Mouse (Mus musculus) ovary, postnatal 36 days (tissue): Measurements from ENCODE around the gene Elobl.

ENCODE experiments used
- DNase-seq: peaks from one replicate; pipeline ENCODE4 v3.0.0; 2022; ENCODE audit warnings: low spot score, mixed read lengths

The Elobl gene

GRCm38 (mm10) chr11:88988956-88989355 is 22.2 kb upstream of the Elobl start:
- no peak for DNase-seq

DNA sequence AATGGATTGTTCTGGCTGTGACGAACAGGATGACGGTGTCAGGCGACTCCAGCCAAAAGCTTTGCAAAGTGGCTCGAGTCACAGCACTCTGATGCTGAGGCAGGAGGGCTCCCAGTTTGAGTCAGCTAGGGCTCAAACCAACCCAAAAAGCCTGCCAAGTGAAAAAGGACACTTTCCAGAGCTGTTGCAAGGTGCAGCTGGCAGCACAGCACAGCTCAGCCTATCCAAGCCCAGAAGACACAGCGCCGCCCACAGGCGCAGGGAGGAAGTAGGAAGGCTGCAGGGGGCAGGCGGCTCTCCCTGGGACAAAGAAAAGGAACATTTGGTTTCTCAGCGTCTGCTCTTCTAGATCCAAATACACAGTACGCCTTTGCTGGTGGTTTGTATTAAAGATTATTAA is 19.9 kb upstream of the Elobl start:
- no peak for DNase-seq

DNA sequence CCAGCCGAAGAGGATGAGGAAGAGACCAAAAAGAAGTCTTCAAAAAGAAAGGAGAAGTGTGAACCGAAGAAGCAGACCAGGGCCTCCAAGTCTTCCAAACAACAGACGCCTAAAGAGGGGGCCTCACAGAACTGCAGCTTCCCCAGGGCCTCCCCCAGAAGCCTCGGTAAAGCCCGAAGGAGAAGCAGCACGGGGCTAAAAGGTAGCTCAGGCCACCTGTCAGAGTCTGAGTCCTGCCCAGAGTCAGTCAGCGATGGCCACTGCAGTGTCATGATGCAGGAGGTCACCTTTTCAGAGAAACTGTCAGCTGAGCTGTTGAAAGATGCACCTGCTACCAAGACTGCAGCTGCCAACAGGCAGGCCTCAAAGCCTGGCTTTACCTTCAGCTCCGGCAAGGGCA is 14.6 kb upstream of the Elobl start:
- DNase-seq, result no peak

GRCm38 (mm10) chr11:88977188-88977587 is 10.5 kb upstream of the Elobl start:
- no peak for DNase-seq

DNA sequence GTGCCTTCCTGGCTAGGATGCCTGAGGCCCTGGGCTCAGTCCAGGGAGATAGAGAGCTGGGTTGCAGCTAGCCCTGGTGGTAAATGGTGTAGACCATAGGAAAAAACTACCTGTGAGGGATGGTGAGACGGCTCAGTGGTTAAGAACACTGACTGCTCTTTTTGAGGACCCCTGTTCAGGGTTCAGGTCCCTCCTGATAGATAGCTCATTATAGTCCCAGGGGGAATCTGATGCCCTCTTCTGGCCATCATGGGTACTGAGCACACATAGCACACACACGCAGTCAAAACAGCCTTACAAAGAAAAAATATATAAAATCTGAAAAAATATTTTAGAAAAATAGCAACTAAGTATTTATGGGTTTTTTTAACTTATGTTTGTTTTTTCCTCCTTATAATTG is 9.6 kb upstream of the Elobl start:
- DNase-seq, result no peak

GRCm38 (mm10) chr11:88973776-88974701 is 7.3 kb upstream of the Elobl start:
- DNase-seq, result peak; percentile 93

DNA sequence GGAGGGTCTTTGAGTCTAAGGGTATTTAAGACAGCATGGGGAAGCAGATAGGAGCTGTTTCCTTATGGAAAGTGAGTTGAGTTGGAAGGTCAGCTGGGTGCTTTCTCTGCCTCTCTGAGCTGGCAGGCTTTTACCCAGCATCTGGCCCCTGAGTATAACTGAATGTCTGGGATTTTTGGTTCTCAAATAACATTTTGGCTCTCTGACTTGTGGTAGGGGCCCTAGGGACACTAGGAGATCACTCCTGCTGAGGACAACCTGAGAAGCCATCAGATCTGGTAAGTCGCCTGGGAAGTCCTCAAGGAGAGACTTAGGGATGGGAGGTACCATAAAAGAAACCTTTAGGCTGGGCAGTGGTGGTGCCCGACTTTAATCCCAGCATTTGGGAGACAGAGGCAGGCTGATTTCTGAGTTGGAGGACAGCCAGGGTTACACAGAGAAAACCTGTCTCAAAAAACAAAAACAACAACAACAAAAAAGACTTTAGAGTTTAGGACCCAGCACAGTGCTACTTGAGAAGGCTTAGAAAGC is 3.5 kb upstream of the Elobl start, which contains the start of gene Coil:
Gene Coil, plus strand, starts transcription at position 51 of the 531 bp plus-strand sequence.
- DNase-seq, result no peak

DNA sequence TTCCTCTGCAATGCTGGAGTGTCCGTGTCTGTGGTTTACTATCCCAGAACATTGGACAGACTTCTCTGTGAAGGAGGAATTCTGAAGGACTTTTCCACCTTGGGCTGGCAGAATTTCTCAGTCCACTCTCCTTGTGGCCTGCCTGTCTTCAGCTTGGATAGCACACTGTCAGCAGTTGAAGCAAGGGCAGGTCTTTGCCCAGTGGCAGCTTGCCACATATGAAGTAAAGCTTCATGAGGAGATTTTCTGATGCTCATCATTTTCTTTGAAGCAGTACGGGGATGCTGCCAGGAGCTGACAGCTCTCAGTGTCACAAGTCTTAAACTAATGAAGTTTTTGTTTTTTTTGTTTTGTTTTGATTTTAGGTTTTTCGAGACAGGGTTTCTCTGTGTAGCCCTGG is 7.9 kb downstream of the Elobl start:
- no peak for DNase-seq

GRCm38 (mm10) chr11:88955217-88955969 is 11.3 kb downstream of the Elobl start, which contains the start of gene Scpep1:
Gene Scpep1, minus strand, starts transcription at chr11:88955465.
- DNase-seq, result peak; percentile 98

DNA sequence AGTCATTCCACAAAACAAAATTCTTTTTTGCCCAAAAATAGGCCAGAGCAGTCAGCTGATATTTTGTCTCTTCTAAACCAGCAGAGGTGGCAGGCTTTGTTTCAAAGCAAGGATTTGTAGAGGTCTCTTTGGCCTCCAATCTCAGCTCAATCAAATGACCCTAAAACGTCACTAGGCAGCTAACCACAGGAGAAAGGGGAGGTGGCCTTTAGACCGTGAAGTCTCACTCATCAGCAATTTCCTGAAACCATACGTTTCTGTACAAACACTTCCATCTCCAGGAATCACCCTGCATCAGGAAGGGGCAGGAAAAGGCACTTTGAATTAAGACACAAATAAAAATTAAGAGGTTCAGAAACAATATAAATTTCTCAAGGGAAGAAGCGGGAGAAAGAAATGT is 11.9 kb downstream of the Elobl start:
- no peak for DNase-seq

GRCm38 (mm10) chr11:88953582-88953981 is 13.1 kb downstream of the Elobl start:
- no peak for DNase-seq

- DNase-seq, result no peak
These were observed 14.6 kb downstream of the Elobl start for GRCm38 (mm10) chr11:88952117-88952516.

GRCm38 (mm10) chr11:88951576-88951975 is 15.2 kb downstream of the Elobl start:
- DNase-seq, result no peak

DNA sequence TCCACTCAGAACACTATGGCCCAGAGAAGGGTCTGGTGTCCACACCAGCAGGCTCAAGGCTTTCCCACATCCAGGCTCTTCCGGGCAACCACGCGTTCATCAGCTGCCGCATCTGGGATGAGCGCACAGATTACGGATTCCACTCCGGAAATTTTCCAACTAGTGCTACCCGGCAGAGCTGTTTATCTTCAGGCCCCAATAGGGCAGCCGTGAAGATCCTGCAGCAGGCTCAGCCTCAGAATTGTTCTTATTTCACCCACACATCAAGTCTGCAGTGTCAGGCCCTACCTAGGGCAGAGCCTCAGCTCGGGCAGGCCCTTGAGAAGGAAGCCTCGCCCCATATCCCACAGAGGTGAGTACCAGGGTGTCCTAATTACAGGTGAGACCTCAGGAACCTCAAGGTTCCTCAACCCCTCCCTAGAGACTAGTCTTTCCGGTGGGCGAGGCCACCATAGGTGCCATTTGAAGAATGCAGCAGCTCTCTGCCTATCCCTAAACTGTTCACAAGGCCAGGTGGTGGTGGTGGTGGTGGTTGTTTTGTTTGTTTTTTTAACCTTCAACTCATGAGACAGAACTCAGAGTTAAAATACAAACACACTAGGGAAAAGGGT is 16.0 kb downstream of the Elobl start:
- no peak for DNase-seq

DNA sequence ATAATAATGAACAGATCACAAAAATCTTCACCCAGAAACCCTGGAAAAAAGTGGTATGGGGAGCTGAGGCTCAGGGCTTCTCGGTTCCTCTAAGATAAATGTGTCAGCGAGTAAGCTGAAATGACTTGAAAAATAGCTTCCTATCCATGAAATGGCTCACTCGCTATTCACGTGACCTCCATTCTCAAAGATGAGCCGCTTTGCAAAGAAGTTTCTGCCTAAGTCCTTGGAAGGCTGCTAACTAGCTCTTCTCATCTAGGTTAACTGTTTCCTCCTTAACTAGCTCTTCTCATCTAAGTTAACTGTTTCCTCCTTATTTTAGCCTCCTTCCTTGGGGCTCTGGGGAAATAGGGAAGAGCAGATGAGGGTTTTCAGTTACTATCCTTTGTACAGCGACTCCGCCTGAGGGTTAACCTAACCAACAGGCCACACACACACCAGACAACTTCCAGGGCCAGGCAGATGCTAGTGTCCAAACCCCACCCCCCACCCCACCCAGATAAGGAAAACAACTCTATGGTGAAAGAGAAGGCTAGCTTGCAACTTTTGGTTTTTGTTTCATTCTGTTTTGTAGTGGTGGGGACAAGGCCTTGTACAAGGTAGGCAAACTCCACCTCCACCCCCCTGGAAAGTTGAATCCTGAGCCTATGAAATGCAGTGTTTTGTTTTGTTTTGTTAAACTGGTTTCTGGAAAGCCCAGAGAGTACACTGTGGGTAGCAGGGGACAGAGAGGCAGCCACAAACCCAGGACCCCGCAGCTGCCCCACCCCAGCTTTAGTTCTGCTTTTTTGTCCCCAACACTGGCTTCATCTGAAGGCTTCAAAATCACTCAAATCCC is 16.7 kb downstream of the Elobl start:
- DNase-seq, result no peak

GRCm38 (mm10) chr11:88948896-88949295 is 17.8 kb downstream of the Elobl start:
- DNase-seq, result no peak

DNA sequence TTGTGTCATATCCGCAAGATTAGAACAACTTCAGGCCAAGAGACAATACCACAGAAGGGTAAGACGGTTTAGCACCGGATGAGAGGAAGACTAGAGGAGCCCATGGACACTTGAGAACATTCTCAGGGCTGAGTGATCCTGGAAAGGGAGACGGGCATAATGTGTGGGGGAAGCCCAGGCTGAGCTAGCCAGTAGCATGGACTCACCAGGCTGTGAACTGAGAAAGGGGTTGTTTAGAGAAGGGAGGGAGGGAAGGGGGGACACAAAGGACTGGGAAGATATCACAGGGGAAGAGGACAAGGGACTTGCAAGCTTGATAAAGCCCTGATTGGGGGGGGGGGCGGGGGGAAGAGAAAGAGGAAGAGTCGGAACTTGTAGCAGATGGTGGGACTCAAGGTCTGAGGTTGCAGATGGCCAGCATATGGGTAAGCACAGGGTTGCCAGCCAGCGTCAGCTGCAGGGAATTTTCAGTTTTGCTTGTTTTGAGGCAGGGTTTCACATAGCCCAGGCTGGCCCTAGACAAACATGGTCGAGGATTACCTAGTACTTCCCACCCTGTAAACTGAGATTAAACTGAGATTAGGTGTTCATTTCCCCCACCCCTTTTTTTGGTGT is 20.7 kb downstream of the Elobl start:
- DNase-seq, result no peak

GRCm38 (mm10) chr11:88941489-88941888 is 25.2 kb downstream of the Elobl start:
- no peak for DNase-seq

GRCm38 (mm10) chr11:88939634-88940033 is 27.1 kb downstream of the Elobl start:
- DNase-seq, result no peak

DNA sequence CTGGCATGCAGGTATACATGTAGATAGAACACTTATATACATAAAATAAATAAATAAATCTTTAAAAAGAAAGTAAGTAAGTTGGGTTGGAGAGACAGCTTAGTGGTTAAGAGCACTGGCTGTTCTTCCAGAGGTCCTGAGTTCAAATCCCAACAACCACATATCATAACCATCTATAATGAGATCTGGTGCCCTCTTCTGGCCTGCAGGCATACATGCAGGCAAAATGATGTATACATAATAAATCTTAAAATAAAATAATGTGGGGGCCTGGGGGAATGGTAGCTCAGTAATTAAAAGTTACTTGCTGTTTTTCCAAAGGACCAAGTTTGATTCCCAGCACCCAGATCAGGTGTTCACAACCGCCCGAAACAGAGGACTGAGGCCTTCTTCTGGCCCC is 28.0 kb downstream of the Elobl start:
- no peak for DNase-seq

DNA sequence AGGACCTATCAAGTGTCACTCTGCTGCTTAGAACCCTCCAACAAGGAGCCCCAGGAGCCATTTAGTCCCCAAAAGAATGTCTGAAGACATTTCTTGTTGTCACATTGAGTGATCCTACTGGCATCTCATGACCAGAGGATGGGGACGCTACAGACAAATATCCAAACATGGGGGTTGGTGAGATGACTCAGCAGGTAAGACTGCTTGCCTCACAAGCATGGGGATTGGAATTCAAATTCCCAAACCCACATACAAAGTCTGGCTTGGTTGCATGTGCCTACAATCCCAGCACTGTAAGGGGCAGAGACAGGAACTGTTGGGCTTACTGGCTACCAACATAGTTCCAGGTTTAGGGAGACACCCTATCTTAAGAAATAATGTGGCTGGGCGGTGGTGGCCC is 28.8 kb downstream of the Elobl start:
- DNase-seq, result no peak
